Mouse (Mus musculus) forebrain, embryonic 12.5 days (tissue): Measurements from ENCODE around the gene Col18a1. TPM values are rescaled to one million over a fixed set of nuclear protein-coding genes. Genes with fewer than 3 reads are reported as not detected.

ENCODE experiments used
- ATAC-seq: fragments of 200-750 bp; cut with Nextera tagmentation; 2 replicates; pipeline ENCODE4 v1.8.0; 2017; ENCODE audit warnings: moderate TSS enrichment; ENCODE audit not compliant: low FRiP score
- H3K27ac ChIP-seq: fragments of 300-500 bp; sonication (generic); 2 replicates; pipeline ENCODE4 v1.5.1; 2016; ENCODE audit warnings: mild to moderate bottlenecking
- H3K27me3 ChIP-seq: fragments of 300-500 bp; sonication (generic); 2 replicates; pipeline ENCODE4 v1.6.1; 2016; ENCODE audit warnings: mild to moderate bottlenecking
- H3K36me3 ChIP-seq: fragments of 300-500 bp; sonication (generic); replicated peaks from 2 replicates; pipeline ENCODE4 v1.6.1; 2016; ENCODE audit warnings: mild to moderate bottlenecking
- H3K4me1 ChIP-seq: fragments of 300-500 bp; sonication (generic); 2 replicates; pipeline ENCODE4 v1.6.1; 2016
- H3K4me2 ChIP-seq: fragments of 300-500 bp; sonication (generic); 2 replicates; pipeline ENCODE4 v1.6.1; 2016; ENCODE audit warnings: mild to moderate bottlenecking, moderate library complexity
- H3K4me3 ChIP-seq: fragments of 300-500 bp; sonication (generic); replicated peaks from 2 replicates; pipeline ENCODE4 v1.5.1; 2016; ENCODE audit warnings: mild to moderate bottlenecking
- H3K9ac ChIP-seq: fragments of 300-500 bp; sonication (generic); 2 replicates; pipeline ENCODE4 v1.6.1; 2016; ENCODE audit warnings: mild to moderate bottlenecking
- H3K9me3 ChIP-seq: fragments of 300-500 bp; sonication (generic); 2 replicates; pipeline ENCODE4 v1.6.1; 2016
- WGBS: fragments of 180-500 bp; shearing (Covaris S2); methylation state at CpG from one replicate; pipeline ENCODE4 v1.1.7; 2016; 5-methylcytosine and 5-hydroxymethylcytosine counted together
- polyA plus RNA-seq: library from polyadenylated mRNA; unstranded; fragments of >200 nt; fragmentation: Nextera tagmentation; extraction: Ambion mirVana; gene quantifications from 2 replicates; pipeline ENCODE4 v1.2.1, GENCODE M21; 2016

Gene Col18a1
- polyA plus RNA-seq, 1 experiment from 2014 or later, result 83.1 TPM

GRCm38 (mm10) chr10:77170400-77170799 lies 4.1 kb upstream of the Col18a1 start:
- ATAC-seq, result no peak
- H3K4me1 ChIP-seq, result peaks cover 19% of the 10 kb centered on the region
- no peak overlapping the region for H3K27ac ChIP-seq
- no peaks in the 10 kb centered on the region for H3K36me3 ChIP-seq
- H3K9me3 ChIP-seq, result no peaks in the 10 kb centered on the region
- H3K4me3 ChIP-seq, result no peak overlapping the region
- 89% methylated on average over 6 of the region's 6 CpGs for WGBS
- H3K9ac ChIP-seq, result no peak overlapping the region
- H3K4me2 ChIP-seq, result no peak overlapping the region
- H3K27me3 ChIP-seq, result peaks cover 17% of the 10 kb centered on the region

DNA sequence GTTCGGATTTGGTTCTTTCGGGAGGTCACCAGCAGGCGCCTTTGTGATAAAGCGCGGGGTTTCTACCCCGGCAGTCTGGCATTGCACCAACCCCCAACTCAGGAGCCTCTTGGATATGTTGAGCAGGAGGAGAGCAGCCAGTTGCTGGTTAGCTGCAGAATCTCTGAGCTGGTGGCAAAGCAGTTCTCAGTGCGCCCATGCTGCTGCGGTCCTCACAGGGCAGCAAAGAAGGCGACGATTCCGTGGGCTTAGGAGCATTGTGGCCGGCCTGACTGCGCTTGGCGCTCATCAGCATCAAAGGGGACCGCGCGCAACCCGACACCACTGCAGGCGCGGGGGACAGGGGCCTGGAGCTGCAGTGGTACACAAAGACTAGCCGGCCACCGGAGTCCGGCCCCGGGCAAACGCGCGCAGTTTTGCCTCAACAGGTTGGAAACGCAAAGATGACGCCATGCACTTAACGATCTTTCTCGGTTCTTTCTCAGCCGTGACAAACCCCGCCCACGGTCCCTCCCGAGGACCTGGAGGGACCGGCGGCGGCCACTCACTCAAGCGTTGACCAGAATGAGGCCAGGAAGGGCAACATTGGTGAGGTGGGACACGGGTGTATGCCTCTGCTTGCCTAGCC lies 916 bp downstream of the Col18a1 start:
- Histone ChIP-seq H3K27me3 (peaks cover 18% of the 10 kb centered on the region), H3K4me3 (peak overlapping the region; percentile 52), H3K27ac (peak overlapping the region; percentile 88), H3K4me1 (peaks cover 44% of the 10 kb centered on the region), H3K4me2 (peak overlapping the region; percentile 94), H3K36me3 (no peaks in the 10 kb centered on the region), H3K9me3 (no peaks in the 10 kb centered on the region), H3K9ac (peak overlapping the region; percentile 68)
- peak; percentile 53 for ATAC-seq
- WGBS, result under 1% methylated on average over 40 of the region's 40 CpGs

DNA sequence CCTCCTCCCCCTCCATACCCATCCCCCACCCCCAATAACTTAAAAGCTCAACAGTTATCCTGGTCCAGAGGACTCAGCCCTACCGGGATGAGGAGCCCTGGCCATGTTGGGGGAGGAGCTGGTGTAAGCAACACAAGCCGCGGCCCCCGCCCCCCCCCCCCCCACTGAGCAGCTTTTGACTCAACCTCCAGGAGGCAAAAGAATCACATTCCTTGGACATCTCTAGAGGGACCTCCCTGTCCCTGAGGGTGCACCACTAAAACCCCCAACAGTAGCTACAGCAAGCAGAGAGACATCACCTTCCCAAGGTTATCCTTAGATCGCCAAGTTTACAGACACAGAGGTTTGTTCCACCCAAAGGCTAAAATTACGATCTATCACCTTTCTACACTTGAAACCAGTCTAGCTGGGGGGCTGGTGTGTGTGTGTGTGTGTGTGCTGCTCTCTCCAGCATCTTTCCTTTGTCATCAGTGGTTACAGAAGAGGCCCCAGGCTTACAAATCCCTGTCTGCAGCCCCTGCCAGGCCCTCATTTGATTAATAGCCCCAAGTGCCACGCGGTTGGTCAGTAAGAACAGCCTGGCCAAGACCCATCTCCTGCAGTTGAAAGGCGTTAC lies 1.8 kb downstream of the Col18a1 start:
- H3K9me3 ChIP-seq, result no peaks in the 10 kb centered on the region
- peak overlapping the region; percentile 68 for H3K9ac ChIP-seq
- H3K4me2 ChIP-seq, result peak overlapping the region; percentile 94
- H3K27me3 ChIP-seq, result peaks cover 18% of the 10 kb centered on the region
- peaks cover 48% of the 10 kb centered on the region for H3K4me1 ChIP-seq
- H3K4me3 ChIP-seq, result peak overlapping the region; percentile 52
- ATAC-seq, result peak; percentile 36
- peak overlapping the region; percentile 88 for H3K27ac ChIP-seq
- H3K36me3 ChIP-seq, result no peaks in the 10 kb centered on the region
- WGBS, result under 1% methylated on average over 9 of the region's 9 CpGs

- Histone ChIP-seq H3K27me3 (peaks cover 18% of the 10 kb centered on the region), H3K4me2 (peak overlapping the region; percentile 94), H3K4me1 (peaks cover 53% of the 10 kb centered on the region), H3K9ac (peak overlapping the region; percentile 68; the same call in 1 of the 2 replicates), H3K4me3 (peak overlapping the region; percentile 52), H3K36me3 (no peaks in the 10 kb centered on the region), H3K27ac (0 out of 2 replicates have a peak overlapping the region, but pooled peaks have one; percentile 14), H3K9me3 (no peaks in the 10 kb centered on the region)
- no peak for ATAC-seq
- WGBS, result 18% methylated on average over 5 of the region's 5 CpGs
These were observed 2.3 kb downstream of the Col18a1 start for GRCm38 (mm10) chr10:77164041-77164436.

DNA sequence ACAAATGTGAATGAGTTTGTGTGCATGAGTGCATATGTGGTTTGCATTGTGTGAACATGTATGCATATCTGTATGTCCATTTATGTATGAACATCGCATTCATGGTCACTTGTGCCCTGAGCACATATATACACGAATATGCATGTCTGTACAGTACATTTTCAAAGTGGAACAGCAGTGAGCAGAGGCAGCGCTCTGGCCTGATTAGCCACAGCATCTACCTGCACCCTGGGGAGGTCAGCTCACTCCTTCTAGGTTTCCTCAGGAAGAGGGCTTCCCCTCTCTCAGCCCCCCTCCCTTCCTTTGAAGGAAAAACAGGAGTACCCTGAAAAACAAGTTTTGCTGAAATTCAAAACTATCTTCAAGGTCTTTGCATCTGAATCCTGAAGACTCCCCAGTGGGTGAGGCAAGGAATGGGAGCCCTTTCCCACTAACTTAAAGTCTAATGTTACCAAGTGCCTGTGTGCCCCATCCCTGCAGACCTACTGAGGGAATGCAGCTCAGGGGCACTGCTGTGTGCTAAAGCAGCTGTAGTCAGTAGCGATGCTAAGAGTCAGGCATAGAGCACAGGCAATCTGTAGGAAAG lies 2.9 kb downstream of the Col18a1 start:
- no peaks in the 10 kb centered on the region for H3K9me3 ChIP-seq
- 0 out of 2 replicates have a peak overlapping the region, but pooled peaks have one; percentile 14 for H3K27ac ChIP-seq
- WGBS, result 45% methylated on average over 4 of the region's 4 CpGs
- no peak for ATAC-seq
- peaks cover 18% of the 10 kb centered on the region for H3K27me3 ChIP-seq
- H3K36me3 ChIP-seq, result no peaks in the 10 kb centered on the region
- H3K4me1 ChIP-seq, result peaks cover 59% of the 10 kb centered on the region
- peak overlapping the region; percentile 68; the same call in 1 of the 2 replicates for H3K9ac ChIP-seq
- peak overlapping the region; percentile 94 for H3K4me2 ChIP-seq
- no peak overlapping the region for H3K4me3 ChIP-seq

- no peak overlapping the region for H3K9ac ChIP-seq
- no peak overlapping the region for H3K4me2 ChIP-seq
- 80% methylated on average over 8 of the region's 8 CpGs for WGBS
- peaks cover 70% of the 10 kb centered on the region for H3K4me1 ChIP-seq
- no peaks in the 10 kb centered on the region for H3K27me3 ChIP-seq
- H3K27ac ChIP-seq, result no peak overlapping the region
- ATAC-seq, result no peak
- no peak overlapping the region for H3K4me3 ChIP-seq
- no peaks in the 10 kb centered on the region for H3K9me3 ChIP-seq
- H3K36me3 ChIP-seq, result no peaks in the 10 kb centered on the region
These were observed 6.8 kb downstream of the Col18a1 start for GRCm38 (mm10) chr10:77159573-77159972.

GRCm38 (mm10) chr10:77158948-77159347 lies 7.4 kb downstream of the Col18a1 start:
- H3K4me3 ChIP-seq, result no peak overlapping the region
- no peak for ATAC-seq
- WGBS, result 71% methylated on average over 3 of the region's 3 CpGs
- peak overlapping the region; percentile 21; the same call in 1 of the 2 replicates for H3K9ac ChIP-seq
- no peak overlapping the region for H3K27ac ChIP-seq
- no peak overlapping the region for H3K4me2 ChIP-seq
- no peaks in the 10 kb centered on the region for H3K9me3 ChIP-seq
- no peaks in the 10 kb centered on the region for H3K36me3 ChIP-seq
- H3K4me1 ChIP-seq, result peaks cover 65% of the 10 kb centered on the region
- H3K27me3 ChIP-seq, result no peaks in the 10 kb centered on the region

DNA sequence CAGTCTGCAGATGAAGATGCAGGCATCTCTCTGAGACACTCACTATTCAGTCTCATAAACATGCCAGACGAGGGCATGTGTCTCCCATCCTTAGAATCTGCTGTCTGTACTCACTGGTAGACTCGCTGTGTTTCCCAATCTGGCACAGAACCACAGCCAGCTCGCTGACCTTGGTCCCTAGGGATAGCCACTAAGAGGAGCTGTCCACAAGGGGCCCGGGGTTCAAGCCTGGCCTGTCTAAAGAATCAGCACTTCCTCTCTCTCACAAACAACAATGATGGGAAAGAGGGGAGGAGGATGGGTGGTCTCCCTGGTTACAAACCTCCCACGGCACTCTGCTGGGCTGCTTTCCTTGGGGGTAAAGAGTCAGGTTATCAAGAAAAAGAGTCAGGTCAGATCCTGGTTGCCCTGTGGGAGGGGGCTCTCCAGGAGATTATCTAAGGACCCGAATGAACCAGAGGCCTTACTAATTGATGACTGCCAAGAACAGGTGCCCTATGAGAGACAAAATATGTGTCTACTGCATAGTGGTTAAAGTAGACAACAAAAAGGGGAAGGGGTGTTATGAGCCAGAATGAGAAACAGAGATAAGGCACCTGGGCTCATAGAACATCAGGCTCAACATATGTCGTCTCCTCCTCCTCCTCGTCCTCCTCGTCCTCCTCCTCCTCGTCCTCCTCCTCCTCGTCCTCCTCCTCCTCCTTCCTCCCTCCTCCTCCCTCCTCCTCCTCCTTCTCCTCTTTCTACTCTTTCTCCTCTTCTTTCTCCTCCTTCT lies 8.9 kb downstream of the Col18a1 start:
- Histone ChIP-seq H3K4me1 (peaks cover 61% of the 10 kb centered on the region), H3K27me3 (no peaks in the 10 kb centered on the region), H3K36me3 (no peaks in the 10 kb centered on the region), H3K4me2 (no peak overlapping the region), H3K9ac (no peak overlapping the region), H3K27ac (no peak overlapping the region), H3K9me3 (no peaks in the 10 kb centered on the region), H3K4me3 (no peak overlapping the region)
- WGBS, result 26% methylated on average over 9 of the region's 11 CpGs
- ATAC-seq, result no peak

DNA sequence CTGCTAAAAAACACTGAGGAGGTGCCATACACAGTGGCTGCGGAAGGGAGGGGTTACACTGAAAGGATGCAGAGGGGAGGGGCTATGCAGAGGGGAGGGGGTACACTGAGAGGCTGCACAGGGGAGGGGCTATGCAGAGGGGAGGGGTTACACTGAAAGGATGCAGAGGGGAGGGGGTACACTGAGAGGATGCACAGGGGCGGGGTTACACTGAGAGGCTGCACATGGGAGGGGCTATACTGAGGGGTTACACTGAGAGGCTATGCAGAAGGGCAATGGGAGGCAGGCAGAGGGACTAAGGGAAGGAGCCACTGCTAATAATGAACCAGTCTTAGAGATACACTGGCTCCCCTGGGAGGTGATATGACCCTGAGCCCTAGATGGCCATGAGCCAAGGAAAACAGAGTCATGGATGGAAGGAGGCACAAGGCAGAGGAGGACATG lies 14.1 kb downstream of the Col18a1 start:
- ATAC-seq, result peak; percentile 85
- peaks cover 60% of the 10 kb centered on the region for H3K4me1 ChIP-seq
- H3K27me3 ChIP-seq, result no peaks in the 10 kb centered on the region
- WGBS, result 0% methylated on average over 2 of the region's 2 CpGs
- no peaks in the 10 kb centered on the region for H3K9me3 ChIP-seq
- H3K4me2 ChIP-seq, result peak overlapping the region; percentile 44; the same call in 1 of the 2 replicates
- no peak overlapping the region for H3K9ac ChIP-seq
- H3K4me3 ChIP-seq, result no peak overlapping the region
- H3K27ac ChIP-seq, result peak overlapping the region; percentile 92
- H3K36me3 ChIP-seq, result no peaks in the 10 kb centered on the region

DNA sequence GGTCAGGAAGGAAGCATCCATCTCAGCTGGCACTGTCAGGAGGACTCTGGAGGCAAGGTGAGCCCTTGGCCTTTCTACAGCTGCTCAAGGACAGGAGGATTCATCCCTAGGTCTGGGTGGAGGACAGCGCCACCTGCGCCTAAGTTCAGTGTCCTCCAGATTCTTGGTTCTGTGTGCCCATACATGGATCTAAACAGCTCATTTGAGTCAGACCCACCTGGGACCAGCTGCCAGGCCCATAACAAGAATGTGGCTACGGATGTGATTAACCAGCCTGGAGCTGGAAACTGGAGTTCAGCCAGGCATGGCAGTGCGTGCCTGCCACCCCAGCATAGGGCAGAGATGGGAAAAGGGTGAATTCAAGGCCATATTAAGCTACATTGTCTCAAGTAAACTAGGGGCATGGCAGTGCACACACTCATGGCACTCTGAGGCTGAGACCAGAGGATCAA lies 14.8 kb downstream of the Col18a1 start:
- peak overlapping the region; percentile 92 for H3K27ac ChIP-seq
- H3K9ac ChIP-seq, result peak overlapping the region; percentile 29; the same call in 1 of the 2 replicates
- no peak overlapping the region for H3K4me3 ChIP-seq
- no peaks in the 10 kb centered on the region for H3K27me3 ChIP-seq
- no peaks in the 10 kb centered on the region for H3K36me3 ChIP-seq
- ATAC-seq, result peak; percentile 45
- peaks cover 59% of the 10 kb centered on the region for H3K4me1 ChIP-seq
- peak overlapping the region; percentile 44 for H3K4me2 ChIP-seq
- 30% methylated on average over 4 of the region's 4 CpGs for WGBS
- no peaks in the 10 kb centered on the region for H3K9me3 ChIP-seq

DNA sequence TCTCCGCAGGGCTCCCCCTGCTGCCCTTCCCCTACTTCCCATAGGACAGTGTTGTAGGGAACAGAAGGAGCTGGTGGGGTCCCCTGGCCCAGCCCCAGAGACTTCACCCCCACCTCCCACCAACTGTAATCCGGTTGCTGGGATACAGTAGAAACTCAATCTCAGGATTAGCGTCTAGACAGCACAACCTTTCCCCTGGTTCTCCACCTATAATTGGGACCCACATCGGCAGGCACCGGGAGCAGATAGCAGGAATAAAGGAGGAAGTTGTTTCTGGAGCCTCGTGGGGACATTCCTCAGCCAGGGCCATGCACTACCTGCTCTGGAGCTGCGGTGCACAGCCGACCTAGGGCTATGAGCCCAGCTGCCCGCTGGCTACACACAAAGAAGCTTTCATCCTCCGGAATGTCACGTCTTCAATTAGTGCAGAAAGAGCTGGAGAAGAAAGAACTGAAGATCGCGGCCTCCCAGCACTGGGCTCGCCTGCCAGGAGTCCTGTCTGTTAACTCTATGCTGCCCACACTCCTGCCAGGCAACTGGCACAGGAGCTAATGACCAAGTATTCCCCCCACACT lies 15.3 kb downstream of the Col18a1 start:
- Histone ChIP-seq H3K27me3 (no peaks in the 10 kb centered on the region), H3K4me2 (peak overlapping the region; percentile 44), H3K9me3 (no peaks in the 10 kb centered on the region), H3K4me1 (peaks cover 59% of the 10 kb centered on the region), H3K9ac (peak overlapping the region; percentile 29; the same call in 1 of the 2 replicates), H3K4me3 (no peak overlapping the region; the same call in 1 of the 2 replicates), H3K27ac (peak overlapping the region; percentile 92), H3K36me3 (no peaks in the 10 kb centered on the region)
- peak; percentile 61 for ATAC-seq
- 0% methylated on average over 14 of the region's 14 CpGs for WGBS
